Mouse (Mus musculus): ENCODE measurements around the gene Fbxo34. TPM values are rescaled to one million over a fixed set of nuclear protein-coding genes. Genes with fewer than 3 reads are reported as not detected.

Fbxo34 gene
- total RNA-seq, 2 experiments from 2014 or later = 10.7 to 12.3 TPM

DNA sequence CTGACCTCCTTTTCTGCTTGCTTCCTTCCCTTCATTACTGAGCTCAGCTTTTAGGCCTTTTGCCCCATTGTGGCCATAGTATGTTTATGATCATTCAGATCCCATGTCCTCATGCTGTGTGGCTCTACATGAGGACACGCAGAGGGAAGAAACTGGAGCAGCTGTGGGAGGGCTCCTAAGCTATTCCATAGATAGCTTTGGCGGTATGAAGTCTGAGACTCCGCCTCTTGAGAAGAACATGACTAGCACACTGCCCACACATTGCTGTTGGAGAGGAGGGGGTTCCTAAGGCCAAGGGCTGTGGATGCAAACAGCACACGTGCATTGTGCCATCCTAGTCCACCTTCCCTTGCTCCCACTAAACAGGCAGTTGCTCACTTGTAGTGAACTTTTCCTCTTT is 26.0 kb downstream of the Fbxo34 start:
- no peak for TF ChIP-seq CTCF (IDR thresholded peaks at IDR 0.05)
- intact Hi-C loops (cut with DNase I) = no loop called here
- Histone ChIP-seq H3K27ac (no peak overlapping the region), H3K4me3 (no peak overlapping the region)
- no peak for DNase-seq

DNA sequence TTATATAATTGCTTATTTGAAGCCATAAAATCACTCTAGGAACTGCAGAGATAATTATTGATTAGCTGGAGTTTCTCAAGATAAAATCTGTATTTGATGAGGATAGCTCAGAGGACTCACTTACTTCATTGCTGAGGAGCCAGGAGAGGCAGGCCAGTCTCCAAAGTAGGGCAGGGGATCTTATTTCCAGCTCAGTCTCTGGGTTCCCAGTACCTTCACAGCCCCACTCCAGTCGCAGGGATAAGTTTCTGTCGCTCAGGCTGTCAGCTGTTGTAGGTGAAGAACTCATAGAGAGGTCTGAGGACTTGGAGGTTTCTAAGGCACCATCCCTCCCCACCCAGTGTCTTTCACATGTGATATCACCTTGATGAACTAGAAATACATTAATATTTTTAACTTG is 27.5 kb downstream of the Fbxo34 start:
- intact Hi-C loops (cut with DNase I) = no loop called here
- peak; percentile 51 for DNase-seq
- no peak for TF ChIP-seq CTCF (IDR thresholded peaks at IDR 0.05)

DNA sequence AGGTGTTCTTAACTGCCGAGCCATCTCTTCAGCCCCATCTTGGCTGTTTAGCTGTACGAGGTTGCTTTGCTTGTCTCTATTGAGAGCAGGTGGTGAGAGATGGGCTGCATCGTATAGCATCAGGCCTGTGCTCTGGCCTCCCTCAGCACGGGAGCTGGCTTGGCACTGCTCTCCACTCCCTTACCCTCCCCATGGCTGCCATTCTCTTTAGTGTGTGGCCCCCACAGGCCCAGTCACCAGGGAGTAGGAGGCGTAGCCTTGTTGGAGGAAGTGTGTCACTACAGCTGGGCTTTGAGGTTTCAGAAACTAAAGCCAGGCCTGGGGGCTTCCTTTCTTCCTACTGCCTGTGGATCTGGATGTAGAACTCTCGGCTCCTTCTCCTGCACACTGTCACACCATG is 32.0 kb downstream of the Fbxo34 start:
- Histone ChIP-seq H3K4me3 (no peak overlapping the region), H3K27ac (no peak overlapping the region)
- intact Hi-C loops (cut with DNase I) = no loop called here
- DNase-seq = no peak
- no peak for TF ChIP-seq CTCF (IDR thresholded peaks at IDR 0.05)

More for the DNA sequence above, 27.5 kb downstream of the Fbxo34 start:
- Histone ChIP-seq H3K4me3 (no peak overlapping the region), H3K27ac (peak overlapping the region; percentile 70; the same call in 1 of the 2 replicates)

DNA sequence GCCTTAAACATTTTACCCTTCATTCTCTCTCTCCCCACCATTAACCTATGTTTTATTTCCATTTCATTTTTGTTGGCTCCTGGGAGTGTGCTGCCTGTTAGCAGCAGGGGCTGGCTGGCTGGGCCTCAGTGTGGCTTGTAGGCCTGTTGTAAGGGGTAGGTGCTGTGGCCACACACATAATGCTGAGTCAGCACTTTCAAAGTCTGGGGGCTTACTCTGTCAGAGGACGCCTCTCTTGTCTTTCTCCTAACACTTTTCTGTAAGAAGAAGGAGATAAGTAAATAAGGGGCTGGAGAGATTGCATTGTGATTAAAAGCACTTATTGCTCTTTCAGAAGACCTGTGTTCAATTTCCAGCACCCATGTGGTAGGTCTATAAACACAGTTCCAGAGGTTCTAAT is 32.9 kb downstream of the Fbxo34 start:
- Histone ChIP-seq H3K27ac (no peak overlapping the region), H3K4me3 (no peak overlapping the region)
- no peak for TF ChIP-seq CTCF (IDR thresholded peaks at IDR 0.05)
- intact Hi-C loops (cut with DNase I) = no loop called here
- no peak for DNase-seq

DNA sequence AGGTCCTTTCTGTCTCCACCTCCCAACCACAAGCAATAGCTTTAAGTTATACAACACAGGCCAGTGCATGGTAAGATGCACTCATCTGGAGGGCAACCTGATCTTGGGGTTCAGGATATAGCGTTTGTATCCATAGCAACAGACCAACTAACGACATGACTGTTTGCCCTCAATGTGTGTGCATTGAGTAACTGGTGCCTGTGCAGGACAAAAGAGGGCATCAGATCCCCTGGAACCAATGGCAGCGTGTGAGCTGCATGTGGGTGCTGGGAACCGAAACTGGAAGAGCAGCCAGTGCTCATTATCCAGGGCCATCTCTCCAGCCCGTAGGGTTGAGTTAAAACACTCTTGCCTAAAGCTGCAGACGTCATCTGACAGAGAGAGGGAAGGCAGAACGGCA is 38.5 kb downstream of the Fbxo34 start:
- Histone ChIP-seq H3K27ac (no peak overlapping the region; the same call in 1 of the 2 replicates), H3K4me3 (no peak overlapping the region)
- TF ChIP-seq CTCF (IDR thresholded peaks at IDR 0.05) = no peak

DNA sequence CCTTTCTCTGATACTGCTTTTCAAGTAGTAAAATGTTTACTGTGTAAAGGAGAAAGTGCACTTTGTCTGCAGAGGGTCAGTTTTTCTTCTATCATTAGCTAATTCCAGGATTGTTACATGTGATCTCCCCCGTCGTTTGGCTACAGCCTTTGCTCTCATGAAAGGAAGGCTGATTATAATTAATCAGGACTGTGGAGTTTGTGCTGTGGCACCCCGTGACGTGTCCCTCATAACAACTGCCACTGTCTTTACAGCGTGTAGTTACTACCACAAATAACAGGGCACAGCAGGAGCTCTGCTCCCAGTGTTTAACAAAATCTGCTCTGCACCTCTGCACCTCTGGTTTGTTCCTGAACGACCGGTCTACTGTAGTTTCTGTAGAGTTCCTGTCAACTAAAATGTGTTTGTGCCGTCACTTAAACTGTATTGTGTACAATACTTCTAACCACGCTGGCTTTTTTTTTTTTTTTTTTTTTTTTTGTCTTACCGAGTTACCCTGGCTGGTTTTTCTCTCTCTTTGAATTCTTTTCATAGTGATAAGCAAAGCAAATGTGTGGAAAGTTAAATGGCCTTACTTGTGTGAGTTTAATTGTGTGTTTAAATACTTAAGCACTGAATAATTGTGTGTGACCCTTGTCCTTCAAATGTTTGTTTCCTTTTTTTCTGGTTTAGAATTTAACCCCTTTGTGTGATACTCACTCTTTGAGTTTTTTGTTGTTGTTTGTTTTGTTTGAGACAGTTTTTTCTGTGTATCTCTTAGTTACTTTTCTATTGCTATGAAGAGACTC is 39.3 kb downstream of the Fbxo34 start:
- no peak for TF ChIP-seq CTCF (IDR thresholded peaks at IDR 0.05)
- intact Hi-C loops (cut with DNase I) = no loop called here
- no peak overlapping the region for H3K4me3 ChIP-seq
- DNase-seq = no peak
- H3K27ac ChIP-seq = peak overlapping the region; percentile 24; the same call in 1 of the 2 replicates

More for the DNA sequence above, 38.5 kb downstream of the Fbxo34 start:
- intact Hi-C loops (cut with DNase I) = no loop called here
- no peak for DNase-seq

DNA sequence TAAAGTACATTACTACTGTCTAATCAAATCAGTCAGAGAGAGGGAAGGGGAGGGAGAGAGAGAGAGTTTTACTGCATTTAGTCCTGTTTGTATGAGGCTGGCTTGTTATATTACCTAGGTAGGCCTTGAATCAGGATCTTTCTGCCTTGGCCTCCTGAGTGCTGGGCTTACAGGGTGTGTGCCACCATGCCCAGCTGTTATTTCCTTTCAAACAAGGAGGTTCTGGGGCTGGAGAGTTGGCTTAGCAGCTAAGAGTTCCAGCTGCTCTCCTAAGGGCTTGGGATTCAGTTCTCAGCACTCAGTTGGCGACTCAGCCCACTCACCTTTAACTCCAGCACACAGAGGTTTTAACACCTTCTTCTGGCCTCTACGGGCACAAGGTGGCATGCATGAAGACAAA is 40.5 kb downstream of the Fbxo34 start:
- no peak for DNase-seq
- intact Hi-C loops (cut with DNase I) = no loop called here
- Histone ChIP-seq H3K27ac (no peak overlapping the region), H3K4me3 (no peak overlapping the region)
- TF ChIP-seq CTCF (IDR thresholded peaks at IDR 0.05) = no peak

DNA sequence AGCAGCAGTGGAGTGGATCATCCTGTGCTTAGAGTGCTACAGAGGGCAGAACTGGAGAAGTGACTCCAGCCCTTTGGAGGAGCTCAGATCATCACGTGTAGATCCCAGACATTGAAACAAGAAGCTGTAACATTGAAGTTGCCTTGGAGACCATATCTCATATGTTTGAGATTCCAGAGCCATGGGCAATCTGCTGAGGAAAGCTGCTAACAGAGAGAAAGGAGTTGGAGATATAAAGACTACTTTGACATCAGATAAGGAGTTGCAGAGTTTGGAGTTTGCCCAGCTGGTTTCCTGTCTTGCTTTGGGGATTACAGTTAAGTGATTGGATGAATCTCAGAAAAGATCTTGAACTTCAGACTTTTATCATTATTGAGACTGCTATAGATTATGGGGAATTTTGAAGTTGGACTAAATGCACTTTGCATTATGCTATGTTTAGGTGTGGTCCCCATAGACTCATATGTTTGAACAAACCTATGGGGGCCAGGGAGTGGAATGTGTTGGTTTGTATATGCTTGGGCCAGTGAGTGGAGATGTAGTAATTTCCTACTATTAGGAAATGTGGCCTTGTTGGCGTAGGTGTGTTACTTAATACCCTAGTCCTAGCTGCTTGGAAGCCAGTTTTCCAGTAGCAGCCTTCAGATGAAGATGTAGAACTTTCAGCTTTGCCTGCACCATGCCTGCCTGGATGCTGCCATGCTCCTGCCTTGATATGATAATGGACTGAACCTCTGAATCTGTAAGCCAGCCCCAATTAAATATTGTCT is 43.6 kb downstream of the Fbxo34 start:
- intact Hi-C loops (cut with DNase I) = no loop called here
- Histone ChIP-seq H3K27ac (no peak overlapping the region), H3K4me3 (no peak overlapping the region)
- no peak for DNase-seq
- no peak for TF ChIP-seq CTCF (IDR thresholded peaks at IDR 0.05)

DNA sequence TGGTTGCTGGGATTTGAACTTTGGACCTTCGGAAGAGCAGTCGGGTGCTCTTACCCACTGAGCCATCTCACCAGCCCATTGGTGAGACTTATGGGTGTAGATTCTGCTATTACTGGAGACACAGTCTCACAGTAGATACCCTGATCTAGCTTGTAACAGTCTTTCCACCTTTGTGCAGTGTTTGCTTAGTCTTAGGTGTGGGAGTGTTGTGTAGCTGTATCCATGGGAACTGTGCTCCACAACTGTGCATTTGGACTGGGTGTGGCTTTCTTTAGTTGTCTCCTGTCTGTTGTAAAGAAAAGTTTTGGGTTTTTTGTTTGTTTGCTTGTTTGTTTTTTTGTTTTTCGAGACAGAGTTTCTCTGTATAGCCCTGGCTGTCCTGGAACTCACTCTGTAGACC is 45.7 kb downstream of the Fbxo34 start:
- DNase-seq = no peak
- no peak overlapping the region for H3K4me3 ChIP-seq
- no peak for TF ChIP-seq CTCF (IDR thresholded peaks at IDR 0.05)
- H3K27ac ChIP-seq = no peak overlapping the region
- intact Hi-C loops (cut with DNase I) = no loop called here

DNA sequence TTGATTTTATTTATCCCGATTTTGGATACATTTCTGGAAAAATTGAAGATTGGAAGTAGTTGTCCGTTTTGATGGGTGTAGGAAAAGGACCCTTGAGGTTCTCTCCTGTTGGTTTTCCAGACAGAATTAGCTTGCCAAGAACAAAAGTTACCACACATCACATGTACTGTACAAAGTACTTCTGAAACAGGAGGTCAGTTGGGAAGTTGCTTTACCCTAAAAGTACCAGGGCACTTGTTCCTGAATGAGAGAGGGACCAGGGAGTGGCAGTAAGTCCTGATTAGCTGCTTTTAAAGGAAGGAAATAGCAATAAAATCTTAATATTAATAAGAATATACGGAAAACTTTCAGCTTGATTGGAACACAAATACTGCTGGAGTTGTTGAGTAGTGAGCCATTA is 46.9 kb downstream of the Fbxo34 start:
- no peak for DNase-seq
- intact Hi-C loops (cut with DNase I) = no loop called here
- TF ChIP-seq CTCF (IDR thresholded peaks at IDR 0.05) = no peak
- H3K4me3 ChIP-seq = no peak overlapping the region
- H3K27ac ChIP-seq = peak overlapping the region; percentile 64

DNA sequence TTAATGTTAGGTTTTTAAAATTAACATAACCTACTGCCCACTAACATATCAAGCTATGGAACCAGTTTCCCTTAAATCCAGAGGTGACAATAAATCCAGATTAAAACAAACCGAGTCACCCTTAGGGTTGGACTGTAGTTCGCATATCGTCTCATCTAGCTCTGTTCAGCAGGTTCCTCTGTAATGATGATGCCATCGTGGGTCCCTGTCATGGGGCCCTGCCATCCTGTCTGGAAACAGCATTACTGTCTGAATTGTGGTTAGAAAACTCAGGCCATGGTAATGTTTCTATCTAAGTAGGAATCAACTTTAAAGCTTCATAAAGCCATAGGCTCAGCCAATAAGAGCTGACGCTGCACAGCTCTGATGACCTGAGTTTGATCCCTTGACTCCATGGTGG is 48.4 kb downstream of the Fbxo34 start:
- TF ChIP-seq CTCF (IDR thresholded peaks at IDR 0.05) = no peak
- intact Hi-C loops (cut with DNase I) = no loop called here
- no peak overlapping the region for H3K27ac ChIP-seq
- no peak for DNase-seq
- no peak overlapping the region for H3K4me3 ChIP-seq

DNA sequence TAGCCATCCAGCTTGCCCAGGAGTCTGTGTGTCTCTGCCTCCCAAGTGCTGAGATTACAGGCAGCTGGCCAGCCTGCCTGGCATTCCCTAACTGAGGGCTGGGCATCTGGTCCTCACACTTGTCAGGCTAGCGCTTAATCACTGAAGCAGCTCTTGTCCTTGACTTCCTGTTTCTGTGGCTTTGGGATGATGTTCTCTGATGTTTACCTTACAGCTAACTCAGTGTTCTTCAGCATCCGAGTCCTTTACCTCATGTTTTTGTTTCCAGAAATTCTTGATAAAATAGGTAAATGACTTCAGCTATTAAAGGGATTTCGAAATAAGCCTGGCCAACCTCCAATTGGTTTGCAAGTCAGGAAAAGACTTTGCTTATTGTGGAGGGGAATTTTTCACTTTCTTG is 53.8 kb downstream of the Fbxo34 start:
- DNase-seq = peak; percentile 48
- intact Hi-C loops (cut with DNase I) = no loop called here
- H3K27ac ChIP-seq = peak overlapping the region; percentile 6; the same call in 1 of the 2 replicates
- no peak overlapping the region for H3K4me3 ChIP-seq
- TF ChIP-seq CTCF (IDR thresholded peaks at IDR 0.05) = no peak

DNA sequence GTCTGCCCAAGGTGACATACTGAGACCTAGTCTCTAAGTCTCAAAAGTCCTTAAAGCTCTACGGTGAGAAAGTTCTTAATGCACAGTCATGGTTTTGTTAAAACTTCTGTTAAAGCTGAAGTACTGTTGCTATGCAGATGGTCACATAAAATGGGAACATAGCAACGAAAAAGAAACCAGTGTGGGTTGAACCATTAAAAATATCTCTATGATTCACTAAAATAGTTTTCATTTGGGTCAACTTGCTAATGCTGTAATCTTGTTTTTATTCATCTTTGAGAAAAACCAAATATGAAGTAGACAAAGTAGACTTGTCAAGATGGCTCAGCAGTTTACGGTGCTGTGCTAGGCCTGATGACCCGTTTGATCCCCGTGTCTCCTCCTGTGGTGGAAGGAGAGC is 56.5 kb downstream of the Fbxo34 start:
- intact Hi-C loops (cut with DNase I) = no loop called here
- TF ChIP-seq CTCF (IDR thresholded peaks at IDR 0.05) = no peak
- H3K4me3 ChIP-seq = no peak overlapping the region
- no peak for DNase-seq
- H3K27ac ChIP-seq = peak overlapping the region; percentile 20; the same call in 1 of the 2 replicates

All from gastrocnemius, adult 2 months (tissue).